Mouse (Mus musculus): ENCODE data around the gene Dscaml1. TPM values are rescaled to one million over a fixed set of nuclear protein-coding genes. Genes with fewer than 3 reads are reported as not detected.

Gene Dscaml1
- total RNA-seq, 2 experiments from 2014 or later = not detected

DNA sequence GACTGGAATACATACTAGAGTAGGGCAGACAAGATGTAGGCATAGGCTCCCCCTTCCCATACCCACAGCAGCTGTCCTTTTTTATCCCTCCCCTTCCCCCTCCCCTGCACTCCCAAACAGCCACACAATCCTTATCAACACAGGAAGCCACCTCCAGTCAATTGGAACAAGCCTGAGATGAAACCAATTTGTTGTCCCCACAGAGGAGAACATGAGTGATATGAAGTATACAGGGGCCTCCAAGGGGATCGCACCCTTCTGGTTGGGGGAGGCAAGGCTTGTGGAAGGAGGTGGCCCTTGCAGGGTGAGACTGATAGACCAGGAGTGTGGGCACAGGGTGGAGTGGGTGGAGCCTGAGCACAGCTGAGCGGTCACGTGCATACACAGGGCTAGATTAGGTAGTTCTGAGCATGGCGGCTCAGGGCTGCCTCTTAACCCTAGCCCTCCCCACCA is 79.1 kb downstream of the Dscaml1 start:
- DNase-seq (ENCODE audit: low spot score) = no peak

DNA sequence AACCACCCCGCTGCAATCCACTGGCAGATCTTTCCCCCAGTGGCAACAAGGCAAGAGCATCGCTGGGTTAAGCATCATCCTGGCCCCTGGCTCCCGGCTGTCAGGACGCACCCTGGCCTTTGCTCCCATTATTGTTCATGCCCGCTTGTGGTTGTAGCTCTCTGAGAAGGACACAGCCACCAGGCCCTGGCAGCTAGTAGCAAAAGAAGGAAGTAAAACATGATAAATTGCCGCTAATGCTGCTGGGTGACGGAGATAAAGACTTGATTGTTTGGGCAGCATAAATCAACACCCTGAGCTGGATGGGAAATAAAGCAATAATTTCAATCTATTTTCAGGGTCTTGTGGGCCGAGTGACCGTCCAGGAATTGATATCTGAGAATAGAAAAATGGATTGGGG is 81.1 kb downstream of the Dscaml1 start:
- DNase-seq (ENCODE audit: low spot score) = no peak

DNA sequence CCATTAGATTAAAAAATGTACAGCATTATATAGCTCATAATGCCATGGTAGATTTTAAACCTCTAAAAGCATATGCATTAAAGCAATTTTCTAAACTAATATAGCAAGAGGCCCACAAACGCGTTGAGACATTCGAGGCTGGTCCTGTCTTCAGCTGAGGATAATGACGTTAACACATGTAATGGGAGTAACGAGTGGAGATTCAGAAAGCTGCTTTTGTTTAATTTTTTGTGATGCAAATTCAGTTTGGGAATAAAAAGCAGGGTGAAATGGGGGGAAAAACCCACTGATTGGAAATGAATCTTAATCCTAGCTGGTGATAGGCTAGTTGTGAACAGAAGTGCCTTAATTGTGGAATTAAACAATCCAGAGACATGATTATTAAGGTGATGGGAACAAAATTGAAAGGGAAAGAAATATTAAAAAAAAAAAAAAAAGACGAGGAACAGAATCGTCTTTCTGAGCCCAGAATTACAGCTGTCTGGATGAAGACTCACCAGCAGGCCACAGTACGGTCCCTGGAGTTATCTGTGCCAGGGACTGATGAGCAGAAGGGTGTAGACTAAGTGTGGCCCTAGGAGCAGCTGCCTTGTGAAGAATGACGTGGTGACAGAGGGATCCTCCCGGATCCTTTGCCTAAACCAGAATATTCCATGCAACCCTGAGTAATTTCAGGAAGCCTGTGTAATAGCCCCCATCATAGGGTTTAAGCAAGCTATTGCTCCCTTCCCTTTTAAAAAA is 84.5 kb downstream of the Dscaml1 start:
- no peak for DNase-seq (ENCODE audit: low spot score)

- DNase-seq (ENCODE audit: low spot score) = no peak
These were observed 91.7 kb downstream of the Dscaml1 start for GRCm38 (mm10) chr9:45517993-45518705.

- DNase-seq (ENCODE audit: low spot score) = no peak
These were observed 93.4 kb downstream of the Dscaml1 start for GRCm38 (mm10) chr9:45519841-45520240.

DNA sequence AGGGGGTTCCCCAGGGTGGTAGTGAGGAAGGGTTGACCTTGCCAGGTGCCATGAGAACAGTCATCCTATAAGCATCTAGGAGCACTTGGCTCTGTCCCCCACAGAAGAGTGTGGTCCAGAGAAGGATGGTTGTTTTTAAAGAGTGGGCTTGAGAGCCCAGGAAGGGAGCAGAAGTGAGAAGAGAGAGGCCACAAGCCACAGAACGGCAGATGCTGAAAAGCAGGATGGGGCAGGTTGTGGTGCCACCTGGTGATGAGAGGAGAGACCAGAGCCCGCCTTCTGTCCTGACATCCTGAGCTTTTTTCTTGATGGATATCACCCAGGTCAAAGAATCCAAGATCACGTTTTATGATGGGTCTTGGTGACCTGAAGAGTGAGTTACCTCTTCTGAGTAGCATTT is 96.4 kb downstream of the Dscaml1 start:
- DNase-seq (ENCODE audit: low spot score) = no peak

DNA sequence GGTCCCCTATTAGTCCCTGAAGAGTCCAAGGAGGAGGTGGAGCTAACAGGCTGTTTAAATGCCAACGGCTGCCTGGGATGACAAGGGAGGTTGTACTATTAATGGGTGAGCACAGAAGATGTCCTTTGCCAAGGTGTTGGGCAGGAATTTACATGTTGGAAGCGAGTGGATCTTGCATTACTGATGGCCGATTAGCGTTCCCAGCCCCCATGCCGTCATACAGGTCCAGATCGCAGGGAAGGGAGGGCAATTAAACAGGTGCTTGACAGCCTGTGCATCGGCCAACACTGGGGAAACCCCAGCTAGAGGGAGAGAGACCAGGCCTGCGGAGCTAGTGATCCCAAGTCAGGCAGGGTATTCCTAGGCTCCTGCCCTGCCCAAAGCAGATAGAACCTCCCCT is 98.1 kb downstream of the Dscaml1 start:
- no peak for DNase-seq (ENCODE audit: low spot score)

DNA sequence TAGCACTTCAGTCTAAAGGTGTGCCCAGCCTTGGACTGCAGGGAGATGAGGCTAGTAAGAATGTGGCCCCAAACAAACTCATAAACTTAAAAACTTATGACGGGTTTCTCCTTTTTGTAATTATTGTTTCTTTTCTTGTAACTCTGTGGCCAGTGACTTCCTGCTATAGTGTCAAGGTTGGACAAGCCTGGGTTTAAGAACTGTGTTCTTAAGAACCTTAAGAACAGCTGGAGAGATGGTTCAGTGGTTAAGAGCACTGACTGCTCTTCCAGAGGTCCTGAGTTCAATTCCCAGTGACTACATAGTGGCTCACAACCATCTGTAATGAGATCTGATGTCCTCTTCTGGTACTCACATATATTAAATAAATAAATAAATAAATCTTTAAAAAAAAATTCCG is 106.8 kb downstream of the Dscaml1 start:
- DNase-seq (ENCODE audit: low spot score) = no peak

GRCm38 (mm10) chr9:45534472-45534988 is 108.1 kb downstream of the Dscaml1 start:
- DNase-seq (ENCODE audit: low spot score) = no peak

DNA sequence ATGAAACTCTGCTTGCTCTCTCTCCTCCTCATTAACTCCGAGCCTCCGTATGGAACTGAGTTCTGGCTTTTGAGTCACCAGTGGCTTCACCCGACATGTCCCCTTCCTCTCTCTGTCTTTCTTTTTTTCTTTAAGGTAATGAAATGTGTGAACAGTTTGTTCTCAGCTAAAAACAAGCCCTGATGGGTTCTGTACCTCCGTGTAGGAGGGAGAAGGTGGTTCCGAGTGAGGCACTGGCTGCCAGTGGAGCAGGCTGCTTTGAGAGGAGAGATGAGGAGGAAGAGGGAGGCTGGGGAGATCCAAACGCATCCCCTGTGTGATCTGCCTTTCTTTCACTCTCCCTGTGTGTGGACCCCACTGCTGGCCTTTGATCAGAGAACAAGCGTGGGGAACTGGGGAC is 111.2 kb downstream of the Dscaml1 start:
- no peak for DNase-seq (ENCODE audit: low spot score)

GRCm38 (mm10) chr9:45539265-45540044 is 113.0 kb downstream of the Dscaml1 start:
- DNase-seq (ENCODE audit: low spot score) = no peak

- no peak for DNase-seq (ENCODE audit: low spot score)
These were observed 119.7 kb downstream of the Dscaml1 start for GRCm38 (mm10) chr9:45546024-45546638.

GRCm38 (mm10) chr9:45546902-45547578 is 120.6 kb downstream of the Dscaml1 start:
- DNase-seq (ENCODE audit: low spot score) = peak; percentile 4

DNA sequence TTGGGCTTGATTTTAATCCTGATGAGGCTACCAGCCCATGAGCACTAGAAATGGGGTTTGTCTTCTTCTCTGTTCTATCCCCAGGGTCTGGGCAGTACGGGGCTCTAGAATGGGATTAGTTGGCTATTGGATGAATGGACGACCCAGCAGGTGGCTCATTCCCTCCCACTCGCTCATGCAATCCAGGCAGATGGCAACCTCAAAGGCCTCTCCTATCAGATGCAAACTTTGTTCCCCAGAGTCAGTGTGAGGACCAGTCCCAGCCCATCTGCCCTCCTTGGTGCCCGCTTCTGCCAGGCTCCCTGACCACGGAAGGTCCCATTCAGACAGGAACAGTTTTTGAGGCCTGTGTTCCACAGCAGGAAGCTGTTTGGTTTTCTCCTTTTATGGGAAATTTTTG is 123.4 kb downstream of the Dscaml1 start:
- no peak for DNase-seq (ENCODE audit: low spot score)

DNA sequence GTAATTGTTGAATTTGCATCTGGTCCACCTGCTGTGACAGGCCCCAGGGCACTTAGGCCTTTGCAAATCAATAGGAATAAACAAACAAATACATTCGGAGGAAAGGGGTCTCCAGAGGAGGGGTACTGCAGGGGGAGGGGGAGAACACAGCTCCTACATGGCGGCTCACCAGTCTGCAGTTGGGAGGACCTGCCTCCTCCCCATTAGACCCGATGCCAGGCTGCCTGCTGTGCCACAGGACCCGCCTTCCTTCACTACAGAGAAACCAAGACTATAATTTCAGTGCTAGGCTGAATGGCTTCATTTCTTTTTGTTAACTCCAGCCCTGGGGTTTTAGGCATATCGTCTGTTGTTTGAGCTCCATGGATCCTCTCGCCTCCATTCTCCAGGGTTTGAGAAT is 123.8 kb downstream of the Dscaml1 start:
- no peak for DNase-seq (ENCODE audit: low spot score)

DNA sequence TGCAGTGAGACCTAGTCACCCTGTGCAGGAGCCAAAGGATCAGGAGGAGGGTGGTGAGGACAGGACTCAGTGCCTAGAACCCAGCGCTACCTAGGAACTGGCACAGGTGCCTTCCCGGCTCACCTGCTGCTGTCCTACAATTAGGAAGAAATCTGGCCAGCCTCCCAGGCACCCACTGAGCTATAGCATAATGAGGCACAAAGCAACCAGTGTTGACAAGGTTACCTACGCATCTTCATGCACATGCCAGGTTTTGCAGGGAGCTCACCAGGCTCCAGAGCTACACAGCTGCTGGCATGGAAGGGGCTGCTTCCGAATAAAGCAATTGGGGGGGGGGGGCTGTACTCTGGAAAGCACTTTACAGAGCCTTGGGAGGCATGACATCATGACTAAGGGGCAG is 124.2 kb downstream of the Dscaml1 start:
- DNase-seq (ENCODE audit: low spot score) = no peak

DNA sequence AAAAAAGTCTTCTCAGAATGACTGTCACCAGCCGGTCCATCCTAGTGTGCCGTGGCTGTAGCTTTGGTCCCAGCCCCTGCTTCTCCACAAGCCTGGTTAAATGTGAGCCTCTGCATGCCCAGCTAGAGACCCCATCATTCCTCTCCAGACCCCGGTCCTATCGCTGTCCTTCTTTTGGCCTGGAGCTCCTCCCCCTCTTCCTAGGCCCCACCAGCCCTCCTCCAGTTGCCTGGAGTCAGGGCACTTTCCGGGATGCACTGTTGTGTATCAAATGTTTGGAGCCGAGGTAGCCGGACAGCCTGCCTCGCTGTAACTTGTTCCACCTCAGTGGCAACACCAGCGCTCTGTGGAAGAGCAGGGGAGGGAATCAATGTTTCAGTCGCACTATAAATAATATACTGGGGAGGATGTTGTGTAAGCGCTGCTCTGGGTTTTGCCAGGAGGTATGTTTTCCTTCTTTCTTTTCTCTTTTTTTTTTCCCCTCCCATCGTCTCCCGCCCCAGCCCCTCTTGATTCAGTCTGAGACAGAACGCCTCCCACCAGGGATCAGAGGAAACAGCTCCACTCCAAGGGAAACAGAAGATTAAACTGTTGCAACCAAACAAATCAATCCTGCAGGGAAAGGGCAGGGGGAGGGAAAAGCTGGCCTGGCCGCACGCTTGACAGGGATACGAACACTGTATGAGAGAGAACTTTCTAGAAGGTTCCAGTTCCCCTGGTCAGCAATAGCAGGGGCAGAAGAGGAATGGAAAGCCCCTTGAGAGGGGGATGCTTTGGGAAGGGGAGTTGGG is 128.8 kb downstream of the Dscaml1 start:
- no peak for DNase-seq (ENCODE audit: low spot score)

DNA sequence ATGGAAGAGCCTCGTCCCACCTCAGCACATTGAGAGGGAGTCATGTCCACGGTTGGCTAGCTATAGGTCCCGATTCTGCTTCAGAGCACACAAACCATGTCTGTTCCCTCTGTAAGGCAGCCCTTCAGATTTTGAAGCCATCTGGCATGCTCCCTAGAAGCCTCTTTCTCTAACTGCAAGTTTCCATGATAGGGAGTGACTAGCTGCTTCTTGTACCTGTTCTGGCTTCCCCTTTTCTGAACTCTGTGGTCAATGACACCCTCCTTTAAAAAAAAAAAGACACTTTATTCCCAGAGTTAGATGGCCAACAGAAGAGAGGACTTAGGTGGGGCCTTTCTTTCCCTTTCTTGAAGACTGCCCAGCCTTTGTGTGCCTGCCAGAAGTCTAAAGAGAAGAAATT is 130.5 kb downstream of the Dscaml1 start:
- DNase-seq (ENCODE audit: low spot score) = no peak

DNA sequence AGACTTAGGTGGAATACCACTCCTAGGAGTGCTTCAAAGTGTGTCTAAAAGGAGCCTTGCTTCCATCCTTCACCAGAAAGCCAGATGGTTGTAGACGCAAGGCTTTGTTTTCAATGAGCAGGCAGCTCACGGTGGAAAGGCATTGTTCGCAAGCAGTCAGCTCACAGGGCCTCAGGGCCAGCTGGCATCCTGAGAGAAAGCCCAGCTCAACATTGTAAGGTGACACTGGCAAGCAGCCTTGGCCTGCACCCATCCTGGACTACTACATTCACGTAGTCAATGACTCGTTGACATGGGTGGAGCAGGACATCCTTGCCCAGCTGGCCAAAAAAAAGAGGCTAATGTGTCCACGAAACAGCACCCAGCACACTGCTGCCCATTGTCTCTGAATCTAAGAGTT is 134.6 kb downstream of the Dscaml1 start:
- no peak for DNase-seq (ENCODE audit: low spot score)
